Mouse (Mus musculus): ENCODE results near the gene Srp9. TPM values are rescaled to one million over a fixed set of nuclear protein-coding genes. Genes with fewer than 3 reads are reported as not detected.

Gene Srp9
- polyA plus RNA-seq, 1 experiment from 2014 or later = 142 TPM

DNA sequence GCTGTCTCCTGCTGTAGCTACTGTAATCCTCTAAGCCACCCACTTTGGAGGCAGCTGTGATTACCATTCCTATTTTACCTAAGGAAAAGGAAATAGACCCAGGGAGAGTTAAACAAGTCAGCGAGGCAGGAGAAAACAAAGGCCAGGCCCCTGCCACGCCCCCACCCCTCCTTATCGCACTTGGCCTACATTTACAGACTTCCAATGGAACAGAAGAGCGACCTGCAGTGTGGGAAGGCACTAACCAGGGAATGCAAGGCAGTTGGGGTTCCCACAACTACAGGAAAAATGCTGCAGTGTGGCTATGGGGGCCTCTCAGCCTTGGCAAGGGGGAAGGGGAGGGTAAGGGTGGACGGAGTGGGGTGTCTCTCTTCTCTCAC, 34.2 kb upstream of the Srp9 start:
- peak overlapping the region; percentile 27 for H3K9ac ChIP-seq (ENCODE audit: low read depth, low read length)
- no peaks in the 10 kb centered on the region for H3K9me3 ChIP-seq (ENCODE audit: control insufficient read depth, low read length)
- H3K36me3 ChIP-seq (ENCODE audit: control insufficient read depth, insufficient read depth, low read length) = no peaks in the 10 kb centered on the region
- peaks cover 56% of the 10 kb centered on the region for H3K4me1 ChIP-seq (ENCODE audit: control insufficient read depth, insufficient read depth, low read length)
- peak; percentile 47 for ATAC-seq
- H3K27me3 ChIP-seq (replicated peaks; ENCODE audit: control insufficient read depth, insufficient read depth, low read length) = no peaks in the 10 kb centered on the region
- peak overlapping the region; percentile 73; the same call in 1 of the 2 replicates for H3K27ac ChIP-seq (ENCODE audit: low read length)
- no peak overlapping the region for H3K4me2 ChIP-seq (ENCODE audit: low read depth, low read length)
- 22% methylated on average over 5 of the region's 5 CpGs for WGBS
- H3K4me3 ChIP-seq (ENCODE audit: low read length) = no peak overlapping the region

GRCm38 (mm10) chr1:182091261-182091660, 33.3 kb upstream of the Srp9 start:
- H3K4me3 ChIP-seq (ENCODE audit: low read length) = no peak overlapping the region
- H3K4me1 ChIP-seq (ENCODE audit: control insufficient read depth, insufficient read depth, low read length) = peaks cover 59% of the 10 kb centered on the region
- WGBS = 27% methylated on average over 7 of the region's 7 CpGs
- ATAC-seq = no peak
- H3K27ac ChIP-seq (ENCODE audit: low read length) = no peak overlapping the region
- no peaks in the 10 kb centered on the region for H3K36me3 ChIP-seq (ENCODE audit: control insufficient read depth, insufficient read depth, low read length)
- H3K27me3 ChIP-seq (replicated peaks; ENCODE audit: control insufficient read depth, insufficient read depth, low read length) = no peaks in the 10 kb centered on the region
- H3K9ac ChIP-seq (ENCODE audit: low read depth, low read length) = no peak overlapping the region
- H3K4me2 ChIP-seq (ENCODE audit: low read depth, low read length) = no peak overlapping the region
- no peaks in the 10 kb centered on the region for H3K9me3 ChIP-seq (ENCODE audit: control insufficient read depth, low read length)

- peak; percentile 21; the same call in 1 of the 2 replicates for ATAC-seq
- H3K4me3 ChIP-seq (ENCODE audit: low read length) = no peak overlapping the region
- no peaks in the 10 kb centered on the region for H3K36me3 ChIP-seq (ENCODE audit: control insufficient read depth, insufficient read depth, low read length)
- 60% methylated on average over 13 of the region's 13 CpGs for WGBS
- H3K9ac ChIP-seq (ENCODE audit: low read depth, low read length) = no peak overlapping the region
- no peaks in the 10 kb centered on the region for H3K27me3 ChIP-seq (replicated peaks; ENCODE audit: control insufficient read depth, insufficient read depth, low read length)
- H3K4me2 ChIP-seq (ENCODE audit: low read depth, low read length) = no peak overlapping the region
- peaks cover 60% of the 10 kb centered on the region for H3K4me1 ChIP-seq (ENCODE audit: control insufficient read depth, insufficient read depth, low read length)
- no peaks in the 10 kb centered on the region for H3K9me3 ChIP-seq (ENCODE audit: control insufficient read depth, low read length)
- peak overlapping the region; percentile 1; the same call in 1 of the 2 replicates for H3K27ac ChIP-seq (ENCODE audit: low read length)
These were observed 32.7 kb upstream of the Srp9 start for GRCm38 (mm10) chr1:182091746-182092412.

DNA sequence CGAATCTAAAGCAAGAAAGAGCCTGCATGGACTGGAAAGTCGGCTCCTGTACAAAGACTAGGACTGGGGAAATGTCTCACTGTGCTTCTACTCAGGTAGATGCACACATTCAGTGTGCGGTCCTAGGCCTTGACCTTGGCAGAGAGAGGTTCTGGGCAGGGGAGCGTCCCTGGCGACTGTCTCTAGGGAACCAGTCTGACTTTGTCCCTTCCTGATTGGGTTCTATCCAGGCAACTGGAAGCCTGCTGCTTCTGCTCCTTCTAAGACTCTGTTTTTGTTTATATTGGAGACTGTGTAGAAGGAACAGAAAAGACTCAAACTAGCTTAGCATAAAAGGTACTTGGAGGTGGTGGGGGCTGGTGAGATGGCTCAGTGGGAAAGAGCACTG, 32.1 kb upstream of the Srp9 start:
- Histone ChIP-seq H3K27me3 (replicated peaks; ENCODE audit: control insufficient read depth, insufficient read depth, low read length) (no peaks in the 10 kb centered on the region), H3K9me3 (ENCODE audit: control insufficient read depth, low read length) (no peaks in the 10 kb centered on the region), H3K4me3 (ENCODE audit: low read length) (no peak overlapping the region), H3K9ac (ENCODE audit: low read depth, low read length) (no peak overlapping the region), H3K4me1 (ENCODE audit: control insufficient read depth, insufficient read depth, low read length) (peaks cover 58% of the 10 kb centered on the region), H3K27ac (ENCODE audit: low read length) (no peak overlapping the region), H3K4me2 (ENCODE audit: low read depth, low read length) (no peak overlapping the region), H3K36me3 (ENCODE audit: control insufficient read depth, insufficient read depth, low read length) (no peaks in the 10 kb centered on the region)
- 53% methylated on average over 5 of the region's 5 CpGs for WGBS
- no peak for ATAC-seq

DNA sequence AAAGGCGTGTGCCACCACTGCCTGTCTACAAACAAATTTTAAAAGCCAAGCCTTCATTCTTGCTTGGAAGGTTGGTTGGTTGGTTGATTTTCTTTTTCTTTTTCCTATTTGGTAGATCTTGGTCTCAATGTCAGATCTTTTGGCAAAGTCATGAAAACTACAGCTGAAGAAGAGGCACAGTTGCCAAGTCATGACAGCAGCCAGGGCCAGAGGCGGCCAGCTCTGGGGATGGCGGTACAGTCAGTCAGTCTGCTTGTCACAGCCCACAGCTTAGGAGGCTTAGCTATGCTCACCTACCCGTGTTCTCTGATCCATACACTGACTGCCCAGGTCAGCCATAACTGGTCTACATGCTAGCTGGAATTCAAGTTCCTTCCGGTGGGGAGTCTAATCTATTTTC, 31.1 kb upstream of the Srp9 start:
- ATAC-seq = no peak
- no peaks in the 10 kb centered on the region for H3K27me3 ChIP-seq (replicated peaks; ENCODE audit: control insufficient read depth, insufficient read depth, low read length)
- no peaks in the 10 kb centered on the region for H3K9me3 ChIP-seq (ENCODE audit: control insufficient read depth, low read length)
- no peak overlapping the region for H3K4me3 ChIP-seq (ENCODE audit: low read length)
- H3K36me3 ChIP-seq (ENCODE audit: control insufficient read depth, insufficient read depth, low read length) = no peaks in the 10 kb centered on the region
- H3K27ac ChIP-seq (ENCODE audit: low read length) = no peak overlapping the region
- H3K4me2 ChIP-seq (ENCODE audit: low read depth, low read length) = no peak overlapping the region
- H3K9ac ChIP-seq (ENCODE audit: low read depth, low read length) = no peak overlapping the region
- 89% methylated on average over 5 of the region's 5 CpGs for WGBS
- H3K4me1 ChIP-seq (ENCODE audit: control insufficient read depth, insufficient read depth, low read length) = peaks cover 53% of the 10 kb centered on the region

- Histone ChIP-seq H3K27me3 (replicated peaks; ENCODE audit: control insufficient read depth, insufficient read depth, low read length) (no peaks in the 10 kb centered on the region), H3K9ac (ENCODE audit: low read depth, low read length) (no peak overlapping the region), H3K4me2 (ENCODE audit: low read depth, low read length) (peak overlapping the region; percentile 16; the same call in 1 of the 2 replicates), H3K36me3 (ENCODE audit: control insufficient read depth, insufficient read depth, low read length) (no peaks in the 10 kb centered on the region), H3K4me3 (ENCODE audit: low read length) (no peak overlapping the region), H3K27ac (ENCODE audit: low read length) (no peak overlapping the region), H3K9me3 (ENCODE audit: control insufficient read depth, low read length) (no peaks in the 10 kb centered on the region), H3K4me1 (ENCODE audit: control insufficient read depth, insufficient read depth, low read length) (peaks cover 47% of the 10 kb centered on the region)
- 36% methylated on average over 15 of the region's 15 CpGs for WGBS
- ATAC-seq = no peak
These were observed 29.9 kb upstream of the Srp9 start for GRCm38 (mm10) chr1:182094473-182095136.

DNA sequence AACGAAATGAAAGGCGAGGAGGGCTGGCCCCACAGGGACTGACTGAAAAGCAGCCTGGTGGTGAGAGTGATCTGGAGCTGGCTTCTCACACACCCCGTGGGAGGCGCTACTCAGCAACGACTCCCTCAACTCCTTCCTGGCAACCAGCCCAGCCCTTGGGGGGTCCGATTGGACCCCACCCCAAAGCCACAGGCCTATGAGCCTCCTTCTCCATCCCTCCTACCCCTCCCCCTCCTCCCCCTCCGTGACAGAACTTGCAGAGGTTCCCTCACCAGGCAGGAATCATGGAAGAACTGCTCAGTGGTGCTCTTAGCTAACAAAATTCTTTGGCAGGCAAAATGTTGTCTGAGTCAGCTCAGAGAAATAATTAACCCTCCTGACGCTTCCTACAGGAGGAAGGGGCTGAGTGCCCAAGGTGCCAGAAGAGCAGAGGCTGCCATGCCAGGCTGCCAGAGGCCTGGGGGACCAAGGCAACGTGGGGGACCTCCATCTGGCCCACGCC, 29.2 kb upstream of the Srp9 start:
- ATAC-seq = no peak; the same call in 1 of the 2 replicates
- Histone ChIP-seq H3K9ac (ENCODE audit: low read depth, low read length) (no peak overlapping the region), H3K4me2 (ENCODE audit: low read depth, low read length) (no peak overlapping the region), H3K9me3 (ENCODE audit: control insufficient read depth, low read length) (no peaks in the 10 kb centered on the region), H3K36me3 (ENCODE audit: control insufficient read depth, insufficient read depth, low read length) (no peaks in the 10 kb centered on the region), H3K27me3 (replicated peaks; ENCODE audit: control insufficient read depth, insufficient read depth, low read length) (no peaks in the 10 kb centered on the region), H3K4me3 (ENCODE audit: low read length) (no peak overlapping the region), H3K4me1 (ENCODE audit: control insufficient read depth, insufficient read depth, low read length) (peaks cover 40% of the 10 kb centered on the region), H3K27ac (ENCODE audit: low read length) (peak overlapping the region; percentile 8)
- 20% methylated on average over 10 of the region's 10 CpGs for WGBS

DNA sequence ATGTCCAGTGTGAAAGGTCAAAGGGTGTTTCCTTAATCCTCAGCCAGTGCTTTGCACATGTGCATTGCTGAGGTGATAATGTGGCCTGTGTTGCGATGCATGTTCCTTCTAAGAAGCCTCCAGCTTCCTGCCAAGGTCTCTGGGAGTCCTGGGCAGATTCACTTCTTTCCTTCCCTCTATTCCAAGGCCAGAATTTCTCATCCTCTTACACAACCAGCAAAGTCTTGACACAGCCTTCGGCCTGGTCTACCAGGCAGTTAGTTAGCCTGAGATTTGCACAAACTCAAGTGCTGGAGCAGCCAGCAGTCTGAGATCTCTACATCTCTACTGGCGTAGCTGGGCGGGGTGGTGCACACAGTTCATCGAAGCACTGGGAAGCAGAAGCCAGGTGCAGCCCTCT, 27.8 kb upstream of the Srp9 start:
- no peak overlapping the region for H3K4me3 ChIP-seq (ENCODE audit: low read length)
- H3K4me1 ChIP-seq (ENCODE audit: control insufficient read depth, insufficient read depth, low read length) = peaks cover 29% of the 10 kb centered on the region
- no peak overlapping the region for H3K4me2 ChIP-seq (ENCODE audit: low read depth, low read length)
- 65% methylated on average over 5 of the region's 5 CpGs for WGBS
- no peaks in the 10 kb centered on the region for H3K9me3 ChIP-seq (ENCODE audit: control insufficient read depth, low read length)
- 0 out of 2 replicates have a peak overlapping the region, but pooled peaks have one; percentile 19 for H3K9ac ChIP-seq (ENCODE audit: low read depth, low read length)
- H3K27ac ChIP-seq (ENCODE audit: low read length) = no peak overlapping the region
- H3K36me3 ChIP-seq (ENCODE audit: control insufficient read depth, insufficient read depth, low read length) = no peaks in the 10 kb centered on the region
- ATAC-seq = no peak
- no peaks in the 10 kb centered on the region for H3K27me3 ChIP-seq (replicated peaks; ENCODE audit: control insufficient read depth, insufficient read depth, low read length)

DNA sequence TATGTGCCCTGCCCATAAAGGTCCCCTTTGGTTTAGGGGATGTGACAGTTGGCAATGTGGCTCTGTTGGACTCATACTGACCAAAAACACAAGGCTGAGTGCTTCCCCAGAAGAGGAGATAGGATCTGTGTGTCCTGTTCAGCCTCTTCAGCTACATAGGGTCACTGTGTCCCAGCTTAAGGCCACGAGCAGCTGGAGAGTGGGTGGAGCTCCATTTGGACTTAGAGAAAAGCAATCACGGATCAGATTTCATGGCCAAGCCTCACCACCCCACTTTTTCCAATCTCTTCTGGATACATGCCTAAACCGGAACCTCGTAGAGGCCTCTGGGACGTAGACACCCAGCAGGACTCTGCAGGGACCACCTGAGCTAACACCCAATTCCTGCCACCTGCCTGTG, 25.5 kb upstream of the Srp9 start:
- no peak for ATAC-seq
- WGBS = 41% methylated on average over 5 of the region's 5 CpGs

More for the DNA sequence above, 25.5 kb upstream of the Srp9 start:
- Histone ChIP-seq H3K4me3 (ENCODE audit: low read length) (no peak overlapping the region), H3K36me3 (ENCODE audit: control insufficient read depth, insufficient read depth, low read length) (no peaks in the 10 kb centered on the region), H3K9me3 (ENCODE audit: control insufficient read depth, low read length) (no peaks in the 10 kb centered on the region), H3K27ac (ENCODE audit: low read length) (no peak overlapping the region), H3K4me2 (ENCODE audit: low read depth, low read length) (no peak overlapping the region), H3K4me1 (ENCODE audit: control insufficient read depth, insufficient read depth, low read length) (peaks cover 27% of the 10 kb centered on the region), H3K27me3 (replicated peaks; ENCODE audit: control insufficient read depth, insufficient read depth, low read length) (no peaks in the 10 kb centered on the region), H3K9ac (ENCODE audit: low read depth, low read length) (no peak overlapping the region)

All from intestine, embryonic 16.5 days (tissue).